Mouse (Mus musculus): ENCODE results near the gene Olfr1128. TPM values are rescaled to one million over a fixed set of nuclear protein-coding genes. Genes with fewer than 3 reads are reported as not detected.
"Not testable (repeated sequence)": the region's sequence is repeated elsewhere in the genome, so short reads cannot be mapped to it uniquely, and the experiment has no call there.

Olfr1128 gene
- total RNA-seq (2014; rRNA removed) = not detected in 2 replicates
- not detected in 2 replicates for polyA plus RNA-seq (2015; fragmentation: Nextera tagmentation; extraction: Ambion mirVana)

DNA sequence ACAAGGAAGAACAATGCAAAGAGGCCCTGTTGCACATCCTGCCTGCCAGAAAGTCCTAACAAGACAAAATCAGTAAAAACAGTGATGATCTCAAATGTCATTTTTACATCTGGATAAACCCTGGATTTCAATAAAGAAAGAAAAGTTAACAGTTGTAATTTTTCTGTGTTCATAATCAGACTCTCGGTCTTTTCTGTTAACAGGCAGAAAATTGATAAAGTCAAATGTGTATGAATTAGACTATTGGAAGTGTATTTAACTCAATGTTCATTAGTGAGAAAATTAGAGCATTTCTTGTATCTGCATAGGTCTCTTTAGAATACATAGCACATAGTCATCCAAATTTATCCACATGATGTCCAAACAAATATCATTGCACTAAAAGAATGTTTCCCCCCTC is at the start of gene Olfr1128:
Olfr1128 (minus strand) TSS at position 101 of the 400 bp plus-strand sequence.
- Histone ChIP-seq H3K27me3 (ENCODE audit: insufficient read depth, low read length) (no peaks in the 10 kb centered on the region), H3K27ac (ENCODE audit: low read depth, low read length) (no peak within 1 kb of the TSS), H3K9me3 (ENCODE audit: low read length) (no peaks in the 10 kb centered on the region), H3K9ac (replicated peaks; ENCODE audit: low read length, poor library complexity, severe bottlenecking) (no peak within 1 kb of the TSS), H3K4me3 (ENCODE audit: low read depth, low read length) (no peak within 1 kb of the TSS), H3K4me1 (ENCODE audit: insufficient read depth, low read length) (no peaks in the 10 kb centered on the region), H3K4me2 (ENCODE audit: low read depth, low read length, poor library complexity, severe bottlenecking) (no peak within 1 kb of the TSS), H3K36me3 (ENCODE audit: insufficient read depth, low read length) (no peaks in the 10 kb centered on the region)
- 98% methylated on average over 1 of the region's 1 CpGs for WGBS
- no peak for TF ChIP-seq CTCF (IDR thresholded peaks at IDR 0.05)
- ATAC-seq (ENCODE audit: low FRiP score) (no peak), DNase-seq (ENCODE audit: low spot score) (no peak)

DNA sequence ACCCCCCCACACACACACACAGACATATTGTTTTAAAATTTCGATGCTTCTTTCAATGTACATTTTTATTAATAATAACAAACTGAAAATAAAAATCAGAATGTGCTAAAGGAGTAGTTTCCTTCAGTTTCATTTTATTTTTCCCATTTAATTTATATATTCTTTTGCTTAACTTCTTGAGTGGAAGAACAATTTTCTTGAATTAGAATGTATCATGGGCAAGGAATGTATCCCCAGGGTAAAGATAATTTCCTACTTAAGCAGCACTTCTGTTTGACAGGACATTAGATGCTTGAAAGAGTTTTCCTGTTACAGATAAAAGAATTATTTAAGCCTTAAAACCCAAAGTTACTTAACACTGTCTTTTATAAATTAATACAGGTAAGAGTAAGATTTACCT is 28.3 kb upstream of the Olfr1128 start, which contains the start of gene Olfr1129:
Olfr1129 (plus strand) TSS at position 301 of the 400 bp plus-strand sequence.
- H3K4me2 ChIP-seq (ENCODE audit: low read depth, low read length, poor library complexity, severe bottlenecking); H3K4me3 ChIP-seq (ENCODE audit: low read depth, low read length); H3K36me3 ChIP-seq (ENCODE audit: insufficient read depth, low read length); H3K9ac ChIP-seq (replicated peaks; ENCODE audit: low read length, poor library complexity, severe bottlenecking); H3K4me1 ChIP-seq (ENCODE audit: insufficient read depth, low read length); H3K9me3 ChIP-seq (ENCODE audit: low read length); DNase-seq (ENCODE audit: low spot score); H3K27ac ChIP-seq (ENCODE audit: low read depth, low read length); H3K27me3 ChIP-seq (ENCODE audit: insufficient read depth, low read length); ATAC-seq (ENCODE audit: low FRiP score): not testable (repeated sequence)
- 76% methylated on average over 1 of the region's 1 CpGs for WGBS

DNA sequence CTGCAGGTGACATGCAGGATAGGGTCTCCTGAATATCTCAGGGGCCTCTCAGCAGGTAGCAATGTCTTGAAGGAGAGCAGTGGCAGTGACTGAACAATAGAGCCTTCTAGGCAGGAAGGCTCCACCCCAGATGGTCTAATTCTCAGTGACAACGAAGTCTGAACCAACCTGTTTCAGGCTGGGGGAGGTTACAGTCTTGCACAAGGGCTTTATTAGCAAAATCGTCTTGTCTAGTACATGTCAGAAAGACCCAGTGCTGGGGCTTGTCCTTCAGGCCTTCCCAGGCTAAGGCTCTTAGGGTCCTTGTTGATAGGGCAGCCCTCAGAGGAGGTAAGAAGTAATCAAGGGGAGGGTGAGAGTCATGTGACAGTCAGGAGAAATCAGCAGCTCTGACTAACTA is 10.5 kb downstream of the Olfr1128 start:
- Histone ChIP-seq H3K27me3 (ENCODE audit: insufficient read depth, low read length) (no peaks in the 10 kb centered on the region), H3K9me3 (ENCODE audit: low read length) (no peaks in the 10 kb centered on the region), H3K27ac (ENCODE audit: low read depth, low read length) (no peak overlapping the region), H3K36me3 (ENCODE audit: insufficient read depth, low read length) (no peaks in the 10 kb centered on the region), H3K9ac (replicated peaks; ENCODE audit: low read length, poor library complexity, severe bottlenecking) (no peak overlapping the region), H3K4me3 (ENCODE audit: low read depth, low read length) (no peak overlapping the region), H3K4me1 (ENCODE audit: insufficient read depth, low read length) (no peaks in the 10 kb centered on the region), H3K4me2 (ENCODE audit: low read depth, low read length, poor library complexity, severe bottlenecking) (no peak overlapping the region)
- DNase-seq (ENCODE audit: low spot score) (no peak), ATAC-seq (ENCODE audit: low FRiP score) (no peak)
- TF ChIP-seq CTCF (IDR thresholded peaks at IDR 0.05) = no peak
- WGBS = 61% methylated on average over 2 of the region's 2 CpGs

DNA sequence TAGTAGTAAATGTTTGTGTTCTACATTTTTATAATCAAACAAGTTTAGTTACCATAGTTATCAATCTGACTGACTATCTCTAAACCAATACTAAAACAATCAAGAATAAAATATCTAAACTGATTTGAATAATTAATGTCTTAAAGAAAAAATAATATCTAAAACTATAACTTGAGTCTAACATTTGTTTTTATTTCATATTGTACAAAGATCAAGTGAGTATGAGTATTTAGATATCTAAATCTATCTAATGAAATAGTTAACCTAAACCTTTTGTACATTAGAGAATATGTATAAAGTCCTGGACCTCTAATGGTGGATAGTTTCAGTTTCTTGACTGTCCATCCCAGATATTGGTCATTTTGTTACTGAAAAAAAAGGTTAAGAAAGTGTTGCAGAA is 13.8 kb downstream of the Olfr1128 start, which contains the start of gene Olfr153:
Olfr153 (plus strand) TSS at position 301 of the 400 bp plus-strand sequence.
- DNase-seq (ENCODE audit: low spot score) (no peak), ATAC-seq (ENCODE audit: low FRiP score) (no peak)
- Histone ChIP-seq H3K4me3 (ENCODE audit: low read depth, low read length) (no peak within 1 kb of the TSS), H3K27ac (ENCODE audit: low read depth, low read length) (no peak within 1 kb of the TSS), H3K9ac (replicated peaks; ENCODE audit: low read length, poor library complexity, severe bottlenecking) (no peak within 1 kb of the TSS), H3K9me3 (ENCODE audit: low read length) (no peaks in the 10 kb centered on the region), H3K4me1 (ENCODE audit: insufficient read depth, low read length) (no peaks in the 10 kb centered on the region), H3K36me3 (ENCODE audit: insufficient read depth, low read length) (no peaks in the 10 kb centered on the region), H3K4me2 (ENCODE audit: low read depth, low read length, poor library complexity, severe bottlenecking) (no peak within 1 kb of the TSS), H3K27me3 (ENCODE audit: insufficient read depth, low read length) (no peaks in the 10 kb centered on the region)
- no peak for TF ChIP-seq CTCF (IDR thresholded peaks at IDR 0.05)

GRCm38 (mm10) chr2:87525899-87526616 is 19.3 kb downstream of the Olfr1128 start:
- H3K4me2 ChIP-seq (ENCODE audit: low read depth, low read length, poor library complexity, severe bottlenecking) = peak overlapping the region; percentile 35
- WGBS = 26% methylated on average over 38 of the region's 39 CpGs
- ATAC-seq (ENCODE audit: low FRiP score) (peak; percentile 47; the same call in 1 of the 2 replicates), DNase-seq (ENCODE audit: low spot score) (peak; percentile 18)
- H3K4me1 ChIP-seq (ENCODE audit: insufficient read depth, low read length); H3K9me3 ChIP-seq (ENCODE audit: low read length); H3K9ac ChIP-seq (replicated peaks; ENCODE audit: low read length, poor library complexity, severe bottlenecking); H3K36me3 ChIP-seq (ENCODE audit: insufficient read depth, low read length); H3K27ac ChIP-seq (ENCODE audit: low read depth, low read length); H3K27me3 ChIP-seq (ENCODE audit: insufficient read depth, low read length): not testable (repeated sequence)
- H3K4me3 ChIP-seq (ENCODE audit: low read depth, low read length) = peak overlapping the region; percentile 35

GRCm38 (mm10) chr2:87520651-87521050 is 24.7 kb downstream of the Olfr1128 start:
- Histone ChIP-seq H3K27me3 (ENCODE audit: insufficient read depth, low read length) (no peaks in the 10 kb centered on the region), H3K9ac (replicated peaks; ENCODE audit: low read length, poor library complexity, severe bottlenecking) (no peak overlapping the region), H3K36me3 (ENCODE audit: insufficient read depth, low read length) (no peaks in the 10 kb centered on the region), H3K27ac (ENCODE audit: low read depth, low read length) (no peak overlapping the region), H3K4me3 (ENCODE audit: low read depth, low read length) (no peak overlapping the region), H3K4me1 (ENCODE audit: insufficient read depth, low read length) (no peaks in the 10 kb centered on the region), H3K9me3 (ENCODE audit: low read length) (no peaks in the 10 kb centered on the region), H3K4me2 (ENCODE audit: low read depth, low read length, poor library complexity, severe bottlenecking) (no peak overlapping the region)
- ATAC-seq (ENCODE audit: low FRiP score) (no peak), DNase-seq (ENCODE audit: low spot score) (no peak)
- TF ChIP-seq CTCF (IDR thresholded peaks at IDR 0.05) = no peak
- whole genome bisulfite sequencing = 90% methylated on average over 4 of the region's 4 CpGs
